Mouse (Mus musculus): Measurements from ENCODE around the gene 9930104L06Rik. TPM values are rescaled to one million over a fixed set of nuclear protein-coding genes. Genes with fewer than 3 reads are reported as not detected.
A peak's percentile ranks its signal among the peaks of the same experiment; 100 is the strongest.

The 9930104L06Rik gene
- 2.8 and 4.2 TPM in 2 replicates for polyA plus RNA-seq (2014; fragmentation: Nextera tagmentation; extraction: Ambion mirVana)

GRCm38 (mm10) chr4:124936613-124937471 is at the start of gene 9930104L06Rik:
TSS of gene 9930104L06Rik (plus strand) at chr4:124937048.
- Histone ChIP-seq H3K27me3 (replicated peaks; ENCODE audit: control insufficient read depth, insufficient read depth, low read length) (no peaks in the 10 kb centered on the region), H3K9ac (ENCODE audit: low read depth, low read length) (peak within 1 kb of the TSS; percentile 70), H3K9me3 (ENCODE audit: control insufficient read depth, low read length) (no peaks in the 10 kb centered on the region), H3K36me3 (ENCODE audit: control insufficient read depth, insufficient read depth, low read length) (peaks cover 27% of the 10 kb centered on the region; the same call in 1 of the 2 replicates), H3K27ac (replicated peaks; ENCODE audit: low read depth, low read length) (peak within 1 kb of the TSS; percentile 61), H3K4me2 (ENCODE audit: low read depth, low read length) (peak within 1 kb of the TSS; percentile 77), H3K4me3 (ENCODE audit: low read depth, low read length) (peak within 1 kb of the TSS; percentile 94), H3K4me1 (ENCODE audit: control insufficient read depth, insufficient read depth, low read length) (peaks cover 12% of the 10 kb centered on the region; the same call in 1 of the 2 replicates)
- under 1% methylated on average over 52 of the region's 52 CpGs for WGBS
- peak; percentile 100 for ATAC-seq (ENCODE audit: low read depth)
- peak; percentile 99 for DNase-seq (ENCODE audit: low spot score)

DNA sequence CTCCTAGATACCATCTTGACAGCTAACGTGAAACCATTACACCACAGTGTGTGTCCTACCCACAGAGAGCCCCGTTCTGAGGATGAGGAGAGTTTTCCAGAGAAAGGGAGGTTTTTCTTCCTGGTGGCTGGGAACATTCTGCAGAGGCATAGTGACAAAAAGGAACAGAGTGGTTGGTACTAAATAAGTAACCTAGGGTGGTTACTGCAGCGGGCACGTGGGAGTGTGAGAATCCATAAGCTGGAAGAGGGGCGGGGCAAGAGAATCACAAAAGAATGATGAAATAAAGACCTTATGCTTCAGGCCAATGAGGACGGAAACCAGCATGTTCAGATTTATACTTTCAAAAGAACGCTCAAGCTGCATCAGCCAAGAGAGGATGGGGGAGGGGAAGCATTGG is 48.1 kb upstream of the 9930104L06Rik start:
- Histone ChIP-seq H3K36me3 (ENCODE audit: control insufficient read depth, insufficient read depth, low read length) (no peaks in the 10 kb centered on the region), H3K4me1 (ENCODE audit: control insufficient read depth, insufficient read depth, low read length) (no peaks in the 10 kb centered on the region), H3K9me3 (ENCODE audit: control insufficient read depth, low read length) (no peaks in the 10 kb centered on the region), H3K4me2 (ENCODE audit: low read depth, low read length) (no peak overlapping the region), H3K4me3 (ENCODE audit: low read depth, low read length) (no peak overlapping the region), H3K27ac (replicated peaks; ENCODE audit: low read depth, low read length) (no peak overlapping the region), H3K9ac (ENCODE audit: low read depth, low read length) (no peak overlapping the region), H3K27me3 (replicated peaks; ENCODE audit: control insufficient read depth, insufficient read depth, low read length) (peaks cover 49% of the 10 kb centered on the region)
- 64% methylated on average over 7 of the region's 7 CpGs for WGBS
- ATAC-seq (ENCODE audit: low read depth) (no peak), DNase-seq (ENCODE audit: low spot score) (no peak)

GRCm38 (mm10) chr4:124889935-124890334 is 46.9 kb upstream of the 9930104L06Rik start:
- H3K27me3 ChIP-seq (replicated peaks; ENCODE audit: control insufficient read depth, insufficient read depth, low read length) = peaks cover 52% of the 10 kb centered on the region
- H3K4me2 ChIP-seq (ENCODE audit: low read depth, low read length) = no peak overlapping the region
- no peaks in the 10 kb centered on the region for H3K9me3 ChIP-seq (ENCODE audit: control insufficient read depth, low read length)
- ATAC-seq (ENCODE audit: low read depth) (no peak), DNase-seq (ENCODE audit: low spot score) (no peak)
- H3K27ac ChIP-seq (replicated peaks; ENCODE audit: low read depth, low read length) = no peak overlapping the region
- H3K9ac ChIP-seq (ENCODE audit: low read depth, low read length) = no peak overlapping the region
- H3K4me3 ChIP-seq (ENCODE audit: low read depth, low read length) = no peak overlapping the region
- no peaks in the 10 kb centered on the region for H3K36me3 ChIP-seq (ENCODE audit: control insufficient read depth, insufficient read depth, low read length)
- WGBS = 97% methylated on average over 2 of the region's 2 CpGs
- H3K4me1 ChIP-seq (ENCODE audit: control insufficient read depth, insufficient read depth, low read length) = peaks cover 2% of the 10 kb centered on the region; the same call in 1 of the 2 replicates

DNA sequence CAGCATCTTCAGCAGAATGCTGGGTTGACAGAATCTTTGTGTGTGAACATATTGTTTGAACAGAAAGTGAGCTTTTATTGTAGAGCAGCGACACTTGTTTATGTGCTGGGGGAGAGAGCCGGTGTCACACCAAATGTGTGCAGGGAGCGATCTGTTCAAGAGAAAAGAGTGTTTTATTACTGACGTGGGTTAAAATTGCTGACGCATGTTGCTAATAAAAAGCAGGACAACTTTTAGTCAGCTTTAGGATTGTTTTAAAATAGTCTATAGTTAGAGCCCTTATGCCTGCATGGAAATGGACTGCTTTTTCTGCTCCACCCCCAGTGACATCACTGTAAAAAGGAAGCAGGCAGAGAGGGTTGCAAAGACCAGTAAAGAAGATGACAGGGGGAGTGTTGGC is 46.0 kb upstream of the 9930104L06Rik start:
- Histone ChIP-seq H3K27me3 (replicated peaks; ENCODE audit: control insufficient read depth, insufficient read depth, low read length) (peaks cover 52% of the 10 kb centered on the region), H3K36me3 (ENCODE audit: control insufficient read depth, insufficient read depth, low read length) (no peaks in the 10 kb centered on the region), H3K4me1 (ENCODE audit: control insufficient read depth, insufficient read depth, low read length) (peaks cover 4% of the 10 kb centered on the region; the same call in 1 of the 2 replicates), H3K9me3 (ENCODE audit: control insufficient read depth, low read length) (no peaks in the 10 kb centered on the region), H3K4me2 (ENCODE audit: low read depth, low read length) (no peak overlapping the region), H3K27ac (replicated peaks; ENCODE audit: low read depth, low read length) (no peak overlapping the region), H3K9ac (ENCODE audit: low read depth, low read length) (no peak overlapping the region), H3K4me3 (ENCODE audit: low read depth, low read length) (no peak overlapping the region)
- DNase-seq (ENCODE audit: low spot score) = no peak
- ATAC-seq (ENCODE audit: low read depth) = no peak
- WGBS = 67% methylated on average over 5 of the region's 5 CpGs

GRCm38 (mm10) chr4:124893769-124894168 is 43.1 kb upstream of the 9930104L06Rik start:
- Histone ChIP-seq H3K36me3 (ENCODE audit: control insufficient read depth, insufficient read depth, low read length) (no peaks in the 10 kb centered on the region), H3K4me2 (ENCODE audit: low read depth, low read length) (no peak overlapping the region), H3K9me3 (ENCODE audit: control insufficient read depth, low read length) (no peaks in the 10 kb centered on the region), H3K4me3 (ENCODE audit: low read depth, low read length) (no peak overlapping the region), H3K9ac (ENCODE audit: low read depth, low read length) (no peak overlapping the region), H3K27ac (replicated peaks; ENCODE audit: low read depth, low read length) (no peak overlapping the region), H3K4me1 (ENCODE audit: control insufficient read depth, insufficient read depth, low read length) (peaks cover 4% of the 10 kb centered on the region; the same call in 1 of the 2 replicates), H3K27me3 (replicated peaks; ENCODE audit: control insufficient read depth, insufficient read depth, low read length) (peaks cover 55% of the 10 kb centered on the region)
- DNase-seq (ENCODE audit: low spot score) = no peak
- 29% methylated on average over 6 of the region's 6 CpGs for WGBS
- ATAC-seq (ENCODE audit: low read depth) = no peak

DNA sequence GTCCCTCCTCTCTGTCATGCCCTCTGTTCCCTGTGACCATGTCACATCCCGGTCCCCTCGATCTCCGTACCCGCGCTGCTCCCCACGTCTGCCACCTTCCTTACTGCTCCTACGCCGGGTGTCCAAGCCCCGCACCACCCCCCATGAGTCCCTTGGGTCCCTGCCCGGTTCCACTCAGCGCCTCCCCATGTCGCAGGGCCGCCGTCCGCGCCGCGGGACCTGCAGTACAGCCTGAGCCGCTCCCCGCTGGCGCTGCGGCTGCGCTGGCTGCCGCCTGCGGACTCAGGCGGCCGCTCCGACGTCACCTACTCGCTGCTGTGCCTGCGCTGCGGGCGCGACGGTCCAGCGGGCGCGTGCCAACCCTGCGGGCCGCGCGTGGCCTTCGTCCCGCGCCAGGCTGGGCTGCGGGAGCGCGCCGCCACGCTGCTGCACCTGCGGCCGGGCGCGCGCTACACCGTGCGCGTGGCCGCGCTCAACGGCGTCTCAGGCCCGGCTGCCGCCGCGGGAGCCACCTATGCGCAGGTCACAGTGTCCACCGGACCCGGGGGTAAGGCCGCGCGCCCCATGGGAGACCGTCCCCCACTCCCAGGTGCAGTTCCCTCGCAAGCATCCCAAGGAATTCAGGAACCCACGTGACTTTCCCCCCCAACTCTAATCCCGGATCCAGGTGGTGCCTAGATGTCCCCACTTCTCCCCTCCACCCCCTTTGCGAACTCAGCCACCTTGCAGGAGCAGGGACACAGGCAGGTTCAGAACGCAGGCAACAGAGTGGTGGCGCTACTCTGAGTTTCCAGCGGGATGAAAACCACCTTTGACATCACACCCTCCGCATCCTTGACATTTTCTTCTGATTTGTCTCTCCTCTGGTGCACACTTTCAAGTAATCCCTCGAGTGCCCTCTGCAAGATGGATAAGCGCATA is 42.1 kb upstream of the 9930104L06Rik start:
- peaks cover 55% of the 10 kb centered on the region for H3K27me3 ChIP-seq (replicated peaks; ENCODE audit: control insufficient read depth, insufficient read depth, low read length)
- DNase-seq (ENCODE audit: low spot score) = no peak
- WGBS = 4% methylated on average over 39 of the region's 83 CpGs

GRCm38 (mm10) chr4:124898428-124898827 is 38.4 kb upstream of the 9930104L06Rik start:
- WGBS = 51% methylated on average over 10 of the region's 10 CpGs
- Histone ChIP-seq H3K4me2 (ENCODE audit: low read depth, low read length) (no peak overlapping the region), H3K4me3 (ENCODE audit: low read depth, low read length) (no peak overlapping the region), H3K27ac (replicated peaks; ENCODE audit: low read depth, low read length) (no peak overlapping the region), H3K36me3 (ENCODE audit: control insufficient read depth, insufficient read depth, low read length) (no peaks in the 10 kb centered on the region), H3K4me1 (ENCODE audit: control insufficient read depth, insufficient read depth, low read length) (peaks cover 4% of the 10 kb centered on the region; the same call in 1 of the 2 replicates), H3K9me3 (ENCODE audit: control insufficient read depth, low read length) (no peaks in the 10 kb centered on the region), H3K27me3 (replicated peaks; ENCODE audit: control insufficient read depth, insufficient read depth, low read length) (peaks cover 40% of the 10 kb centered on the region), H3K9ac (ENCODE audit: low read depth, low read length) (no peak overlapping the region)
- DNase-seq (ENCODE audit: low spot score) (no peak), ATAC-seq (ENCODE audit: low read depth) (no peak)

More for the DNA sequence above, 42.1 kb upstream of the 9930104L06Rik start:
- 0 out of 2 replicates have a peak overlapping the region, but pooled peaks have one; percentile 25 for H3K9ac ChIP-seq (ENCODE audit: low read depth, low read length)
- peaks cover 4% of the 10 kb centered on the region; the same call in 1 of the 2 replicates for H3K4me1 ChIP-seq (ENCODE audit: control insufficient read depth, insufficient read depth, low read length)
- no peaks in the 10 kb centered on the region for H3K36me3 ChIP-seq (ENCODE audit: control insufficient read depth, insufficient read depth, low read length)
- peak overlapping the region; percentile 73 for H3K4me2 ChIP-seq (ENCODE audit: low read depth, low read length)
- no peak for ATAC-seq (ENCODE audit: low read depth)
- H3K27ac ChIP-seq (replicated peaks; ENCODE audit: low read depth, low read length) = no peak overlapping the region
- H3K4me3 ChIP-seq (ENCODE audit: low read depth, low read length) = peak overlapping the region; percentile 41
- H3K9me3 ChIP-seq (ENCODE audit: control insufficient read depth, low read length) = no peaks in the 10 kb centered on the region

DNA sequence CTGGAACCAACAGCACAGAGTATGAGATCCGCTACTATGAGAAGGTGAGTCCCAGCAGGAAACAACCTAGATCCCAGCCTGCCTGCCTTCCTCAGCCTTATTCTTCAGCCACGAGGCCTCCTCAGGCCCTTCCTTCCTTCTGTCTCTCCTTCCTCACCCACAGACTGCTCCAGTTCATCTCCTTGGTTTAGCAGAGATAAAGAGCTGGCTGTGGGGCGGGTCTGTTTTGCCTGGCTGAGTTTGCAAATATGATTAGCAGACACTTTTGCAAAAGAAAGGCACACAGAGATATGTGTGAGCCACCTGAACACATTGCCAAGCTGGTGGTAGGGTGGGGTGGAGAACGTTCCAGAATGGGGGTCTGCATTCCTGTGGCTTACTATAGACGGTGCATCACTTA is 36.9 kb upstream of the 9930104L06Rik start:
- no peaks in the 10 kb centered on the region for H3K9me3 ChIP-seq (ENCODE audit: control insufficient read depth, low read length)
- no peak overlapping the region for H3K27ac ChIP-seq (replicated peaks; ENCODE audit: low read depth, low read length)
- H3K27me3 ChIP-seq (replicated peaks; ENCODE audit: control insufficient read depth, insufficient read depth, low read length) = peaks cover 25% of the 10 kb centered on the region
- H3K4me1 ChIP-seq (ENCODE audit: control insufficient read depth, insufficient read depth, low read length) = peaks cover 2% of the 10 kb centered on the region; the same call in 1 of the 2 replicates
- WGBS = 44% methylated on average over 5 of the region's 5 CpGs
- no peak for ATAC-seq (ENCODE audit: low read depth)
- H3K36me3 ChIP-seq (ENCODE audit: control insufficient read depth, insufficient read depth, low read length) = no peaks in the 10 kb centered on the region
- H3K9ac ChIP-seq (ENCODE audit: low read depth, low read length) = no peak overlapping the region
- no peak for DNase-seq (ENCODE audit: low spot score)
- H3K4me2 ChIP-seq (ENCODE audit: low read depth, low read length) = no peak overlapping the region
- H3K4me3 ChIP-seq (ENCODE audit: low read depth, low read length) = no peak overlapping the region
